Mouse (Mus musculus) olfactory bulb, adult 2 months (tissue): ENCODE measurements at regions not wholly inside any gene's neighbourhood (a gene's known extent, or its start where the extent isn't known, plus 50 kb on each side); places are given as distances from the start of the nearest gene placed in this dataset.

ENCODE experiments used
- CTCF ChIP-seq: fragments of 200-500 bp; IDR thresholded peaks from 2 replicates; pipeline ENCODE4 v1.5.1; 2012; ENCODE audit warnings: low read depth, mild to moderate bottlenecking, low read length, moderate library complexity; ENCODE audit not compliant: insufficient read depth
- POLR2A ChIP-seq: fragments of 200-500 bp; IDR thresholded peaks from 2 replicates; pipeline ENCODE4 v1.6.1; 2012; ENCODE audit warnings: mild to moderate bottlenecking, low read depth, low read length, moderate library complexity; ENCODE audit not compliant: insufficient read depth

DNA sequence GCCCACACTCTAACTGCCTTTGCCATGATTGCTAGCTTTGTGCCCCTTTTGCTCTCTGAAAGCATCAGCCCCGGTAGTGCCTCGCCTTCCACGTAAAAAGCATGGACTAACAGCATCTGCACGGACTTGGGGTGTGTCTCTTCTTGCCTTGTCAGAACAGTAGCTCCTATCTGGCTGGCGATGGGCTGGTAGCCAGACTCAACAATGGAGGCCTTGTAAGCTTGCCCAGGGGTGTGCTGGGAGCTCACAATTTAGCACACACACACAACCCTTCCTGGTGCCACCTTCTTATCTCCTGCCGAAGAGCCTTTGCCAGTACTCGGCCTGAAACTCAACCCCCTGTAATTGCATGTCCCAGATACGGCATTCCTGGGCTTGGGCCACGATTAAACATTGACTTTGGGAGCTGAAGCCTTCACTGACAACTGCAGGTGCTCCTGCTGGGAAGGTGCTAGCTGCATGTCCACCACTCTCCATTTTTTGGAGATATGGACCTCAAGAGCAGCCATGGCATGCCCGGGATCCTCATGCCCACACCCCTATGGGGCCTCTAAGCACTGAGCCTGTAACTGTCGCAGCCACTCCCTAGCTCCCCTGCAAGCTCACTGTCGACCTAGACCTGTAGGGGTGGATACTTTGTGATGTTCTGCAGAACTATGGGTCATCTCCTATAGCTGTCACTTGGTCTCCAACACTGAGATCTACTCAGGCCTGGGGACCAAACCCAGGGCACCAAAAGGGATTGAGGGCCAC is 166.7 kb upstream of the Haao start:
- TF ChIP-seq CTCF (no peak), POLR2A (no peak)
